Mouse (Mus musculus) neural tube, embryonic 12.5 days (tissue): ENCODE data around the gene Slc39a11. TPM values are rescaled to one million over a fixed set of nuclear protein-coding genes. Genes with fewer than 3 reads are reported as not detected.

Experiments
- ATAC-seq: fragments of 200-750 bp; cut with Nextera tagmentation; 2 replicates; pipeline ENCODE4 v1.8.0; 2017; ENCODE audit warnings: low read depth, mild to moderate bottlenecking, moderate TSS enrichment, moderate library complexity; ENCODE audit not compliant: low FRiP score
- H3K27ac ChIP-seq: fragments of 300-500 bp; sonication (generic); 2 replicates; pipeline ENCODE4 v1.5.1; 2016
- H3K27me3 ChIP-seq: fragments of 300-500 bp; sonication (generic); replicated peaks from 2 replicates; pipeline ENCODE4 v1.6.1; 2016; ENCODE audit warnings: mild to moderate bottlenecking
- H3K36me3 ChIP-seq: fragments of 300-500 bp; sonication (generic); 2 replicates; pipeline ENCODE4 v1.6.1; 2016; ENCODE audit warnings: mild to moderate bottlenecking
- H3K4me1 ChIP-seq: fragments of 300-500 bp; sonication (generic); 2 replicates; pipeline ENCODE4 v1.6.1; 2016
- H3K4me2 ChIP-seq: fragments of 300-500 bp; sonication (generic); replicated peaks from 2 replicates; pipeline ENCODE4 v1.6.1; 2016; ENCODE audit warnings: mild to moderate bottlenecking
- H3K4me3 ChIP-seq: fragments of 300-500 bp; sonication (generic); 2 replicates; pipeline ENCODE4 v1.5.1; 2016
- H3K9ac ChIP-seq: fragments of 300-500 bp; sonication (generic); 2 replicates; pipeline ENCODE4 v1.6.1; 2016; ENCODE audit warnings: mild to moderate bottlenecking
- H3K9me3 ChIP-seq: fragments of 300-500 bp; sonication (generic); 2 replicates; pipeline ENCODE4 v1.6.1; 2016; ENCODE audit warnings: mild to moderate bottlenecking
- WGBS: fragments of 180-500 bp; shearing (Covaris S2); methylation state at CpG from one replicate; pipeline ENCODE4 v1.1.7; 2016; 5-methylcytosine and 5-hydroxymethylcytosine counted together
- polyA plus RNA-seq: library from polyadenylated mRNA; unstranded; fragments of >200 nt; fragmentation: Nextera tagmentation; extraction: Ambion mirVana; gene quantifications from 2 replicates; pipeline ENCODE4 v1.2.1, GENCODE M21; 2016

Gene Slc39a11
- polyA plus RNA-seq, 1 experiment from 2014 or later, result 26.1 TPM

DNA sequence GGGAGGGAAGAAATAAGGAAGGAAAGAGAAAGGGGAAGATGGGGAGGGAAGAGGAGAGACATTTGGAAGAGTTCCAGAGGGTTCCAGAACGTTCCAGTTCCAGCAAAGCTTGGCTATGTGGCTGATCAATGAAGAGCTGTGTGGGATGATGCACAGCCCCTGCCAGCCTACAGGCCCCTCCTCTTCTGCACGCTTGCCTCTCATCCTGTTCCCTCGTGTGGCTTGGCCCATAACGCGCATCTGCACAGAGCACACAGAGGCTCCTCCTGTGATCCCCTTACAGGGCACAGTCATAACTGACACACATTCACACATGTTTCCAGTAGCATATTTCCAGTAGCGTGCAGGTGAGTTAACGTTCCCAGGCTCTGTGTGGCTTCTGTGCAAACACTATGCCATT, 139.6 kb downstream of the Slc39a11 start:
- ATAC-seq, result no peak
- no peak overlapping the region for H3K9ac ChIP-seq
- no peaks in the 10 kb centered on the region for H3K27me3 ChIP-seq
- H3K4me3 ChIP-seq, result no peak overlapping the region
- no peaks in the 10 kb centered on the region for H3K36me3 ChIP-seq
- H3K4me1 ChIP-seq, result peaks cover 17% of the 10 kb centered on the region
- H3K9me3 ChIP-seq, result no peaks in the 10 kb centered on the region
- no peak overlapping the region for H3K27ac ChIP-seq
- H3K4me2 ChIP-seq, result no peak overlapping the region
- WGBS, result 71% methylated on average over 7 of the region's 7 CpGs

DNA sequence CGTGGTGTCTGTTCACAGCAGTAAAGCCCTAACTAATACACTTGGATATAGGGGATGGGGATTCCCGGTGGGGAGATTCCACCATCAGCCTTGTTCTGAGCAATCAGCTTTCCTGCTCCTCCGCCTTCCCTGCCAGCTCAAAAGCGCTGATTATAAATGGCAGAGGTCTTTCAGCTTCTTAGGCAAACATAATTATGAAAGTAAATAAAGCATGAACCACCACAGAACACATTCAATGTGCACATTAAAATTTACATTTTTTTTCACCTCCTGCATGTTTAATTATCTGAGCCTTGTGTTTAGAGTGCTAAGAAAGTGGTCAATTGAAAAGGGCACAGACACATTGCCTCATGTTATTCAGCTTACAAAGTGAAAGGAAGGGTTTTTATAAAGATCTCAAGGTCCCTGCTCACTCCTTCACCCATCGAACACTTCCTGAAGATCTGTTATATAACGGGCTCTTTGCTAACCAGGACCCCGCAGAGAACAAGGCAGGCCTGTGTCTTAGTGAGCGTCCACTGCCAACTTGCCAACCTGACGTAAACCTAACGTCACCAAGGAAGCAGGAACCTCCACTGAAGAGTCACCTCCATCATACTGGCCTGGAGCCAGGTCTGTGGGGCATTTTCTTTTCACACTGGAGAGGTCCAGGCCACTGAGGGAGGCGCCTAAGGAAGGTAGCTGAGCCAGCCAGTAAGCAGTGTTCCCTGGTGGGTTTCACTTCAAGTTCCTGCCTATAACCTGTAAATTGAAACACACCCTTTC, 142.0 kb downstream of the Slc39a11 start:
- Histone ChIP-seq H3K4me3 (no peak overlapping the region), H3K36me3 (no peaks in the 10 kb centered on the region), H3K27ac (no peak overlapping the region), H3K4me1 (peaks cover 17% of the 10 kb centered on the region), H3K9ac (no peak overlapping the region), H3K9me3 (no peaks in the 10 kb centered on the region), H3K4me2 (no peak overlapping the region), H3K27me3 (no peaks in the 10 kb centered on the region)
- 80% methylated on average over 11 of the region's 11 CpGs for WGBS
- ATAC-seq, result no peak

DNA sequence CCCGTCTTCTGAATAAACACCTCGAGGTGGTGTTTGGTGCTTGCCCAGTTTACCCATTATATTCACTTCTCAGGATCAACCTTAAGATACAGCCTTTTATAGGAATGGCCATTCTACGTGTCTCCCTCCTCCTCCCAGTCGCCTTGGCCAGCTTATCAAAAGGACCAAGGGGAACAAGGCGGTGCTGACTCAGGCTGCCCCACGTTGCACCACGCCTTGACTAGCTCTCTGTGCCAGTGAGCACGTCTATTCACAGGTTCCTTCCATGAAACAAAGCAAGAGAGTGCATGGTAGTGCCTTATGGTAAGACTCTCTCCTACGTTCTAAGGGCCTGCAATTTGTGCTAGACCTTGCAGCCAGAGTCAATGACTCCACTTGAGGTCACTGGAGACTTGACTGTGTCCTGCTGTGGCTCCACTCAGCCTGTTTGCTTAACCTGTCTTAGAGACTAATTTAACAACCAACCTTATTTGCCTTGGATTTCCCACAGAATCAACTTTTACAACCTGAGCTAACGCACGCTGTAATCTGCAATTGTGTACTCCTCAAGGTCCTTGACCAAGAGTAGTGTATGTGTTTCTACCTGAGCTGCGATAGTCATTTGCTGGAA, 144.2 kb downstream of the Slc39a11 start:
- Histone ChIP-seq H3K9me3 (no peaks in the 10 kb centered on the region), H3K4me3 (no peak overlapping the region), H3K4me1 (peaks cover 10% of the 10 kb centered on the region), H3K27ac (no peak overlapping the region), H3K36me3 (no peaks in the 10 kb centered on the region), H3K4me2 (no peak overlapping the region), H3K9ac (no peak overlapping the region), H3K27me3 (no peaks in the 10 kb centered on the region)
- no peak for ATAC-seq
- WGBS, result 89% methylated on average over 12 of the region's 12 CpGs

DNA sequence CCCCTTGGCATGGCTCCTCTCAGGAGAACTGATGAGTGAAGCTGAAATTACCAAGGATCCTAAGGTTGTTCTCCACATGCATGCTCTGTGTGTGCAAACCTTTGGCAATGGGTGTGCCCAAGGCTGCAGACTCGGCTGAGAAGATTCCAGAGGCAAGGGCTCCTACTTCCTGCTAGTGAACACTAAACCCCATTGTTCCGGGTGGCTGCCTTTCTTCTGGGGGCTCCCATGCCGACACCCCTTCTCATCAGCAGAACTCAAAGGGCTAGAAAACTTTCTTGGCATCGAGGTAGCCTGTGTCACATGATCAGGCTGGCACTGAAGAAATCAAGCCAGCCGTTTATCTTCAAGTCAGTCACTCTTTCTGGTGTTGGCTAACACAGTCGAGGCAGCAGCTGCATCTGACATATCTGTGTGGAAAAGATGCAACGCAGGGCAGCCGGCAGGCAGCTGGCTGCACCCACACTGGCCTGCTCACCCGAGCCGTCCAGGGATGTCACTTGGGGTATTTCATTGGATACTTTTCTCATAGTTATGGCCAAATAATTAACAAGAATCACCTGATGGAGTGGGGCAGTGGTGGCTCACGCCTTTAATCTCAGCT, 145.3 kb downstream of the Slc39a11 start:
- no peaks in the 10 kb centered on the region for H3K36me3 ChIP-seq
- peaks cover 9% of the 10 kb centered on the region for H3K4me1 ChIP-seq
- ATAC-seq, result no peak
- no peak overlapping the region for H3K27ac ChIP-seq
- H3K4me3 ChIP-seq, result no peak overlapping the region
- no peak overlapping the region for H3K9ac ChIP-seq
- H3K4me2 ChIP-seq, result no peak overlapping the region
- H3K27me3 ChIP-seq, result no peaks in the 10 kb centered on the region
- no peaks in the 10 kb centered on the region for H3K9me3 ChIP-seq
- 72% methylated on average over 11 of the region's 11 CpGs for whole genome bisulfite sequencing

DNA sequence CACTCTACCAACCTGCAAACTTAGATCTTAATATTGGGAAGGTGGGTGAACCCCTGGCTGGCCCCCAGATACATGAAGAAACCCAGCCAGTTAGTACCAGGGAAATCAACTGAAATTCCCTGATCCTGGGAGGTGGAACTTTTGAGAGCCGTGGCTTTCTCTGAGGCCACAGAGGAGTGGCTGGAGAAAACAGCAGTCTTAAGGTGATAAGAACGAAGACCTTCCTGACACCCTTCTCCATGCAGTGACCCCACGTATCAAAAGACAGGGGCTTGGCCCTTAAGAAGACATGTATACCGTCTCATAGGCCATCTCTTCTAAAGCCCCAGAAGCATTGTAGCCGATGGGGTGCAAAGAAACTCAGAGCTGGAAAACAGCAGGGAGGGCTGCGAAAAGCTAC, 146.9 kb downstream of the Slc39a11 start:
- Histone ChIP-seq H3K9me3 (no peaks in the 10 kb centered on the region), H3K4me1 (no peaks in the 10 kb centered on the region; the same call in 1 of the 2 replicates), H3K27ac (no peak overlapping the region), H3K9ac (no peak overlapping the region), H3K27me3 (no peaks in the 10 kb centered on the region), H3K4me3 (no peak overlapping the region), H3K4me2 (no peak overlapping the region), H3K36me3 (no peaks in the 10 kb centered on the region)
- ATAC-seq, result no peak
- 82% methylated on average over 6 of the region's 6 CpGs for WGBS

DNA sequence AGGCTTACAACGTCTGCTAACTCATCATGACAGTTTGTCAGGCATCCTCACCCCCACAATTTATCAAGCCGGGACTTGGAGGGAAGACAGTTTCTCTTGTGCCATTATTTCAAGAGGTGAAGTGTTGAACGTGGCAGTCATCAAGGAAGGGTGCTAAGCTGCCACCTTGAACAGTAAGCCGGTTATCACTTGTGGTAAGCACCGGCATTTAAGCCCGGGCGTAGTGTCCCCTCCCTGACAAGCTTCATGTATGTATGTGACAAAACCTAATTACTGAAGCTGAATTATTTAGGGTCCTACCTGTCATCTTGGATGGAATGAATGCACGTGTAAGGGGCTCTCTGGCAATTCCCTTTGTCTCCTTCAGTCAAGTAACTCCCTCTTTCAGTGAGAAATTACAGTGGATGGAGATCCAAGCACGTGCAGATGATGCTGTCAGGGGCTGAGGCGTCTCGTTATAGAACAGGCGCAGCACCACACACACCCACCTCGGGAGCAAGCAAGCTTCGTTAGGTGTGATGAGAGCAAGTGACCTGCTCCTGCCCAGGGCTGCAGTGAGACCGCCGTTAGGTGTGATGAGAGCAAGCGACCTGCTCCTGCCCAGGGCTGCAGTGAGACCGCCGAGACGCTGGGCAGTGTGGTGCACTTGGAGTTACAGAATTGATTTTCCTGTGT, 149.1 kb downstream of the Slc39a11 start:
- no peak overlapping the region for H3K9ac ChIP-seq
- H3K27ac ChIP-seq, result no peak overlapping the region
- H3K9me3 ChIP-seq, result no peaks in the 10 kb centered on the region
- no peak for ATAC-seq
- no peak overlapping the region for H3K4me2 ChIP-seq
- 82% methylated on average over 20 of the region's 20 CpGs for WGBS
- H3K4me3 ChIP-seq, result no peak overlapping the region
- no peaks in the 10 kb centered on the region for H3K27me3 ChIP-seq
- no peaks in the 10 kb centered on the region for H3K36me3 ChIP-seq
- no peaks in the 10 kb centered on the region for H3K4me1 ChIP-seq

DNA sequence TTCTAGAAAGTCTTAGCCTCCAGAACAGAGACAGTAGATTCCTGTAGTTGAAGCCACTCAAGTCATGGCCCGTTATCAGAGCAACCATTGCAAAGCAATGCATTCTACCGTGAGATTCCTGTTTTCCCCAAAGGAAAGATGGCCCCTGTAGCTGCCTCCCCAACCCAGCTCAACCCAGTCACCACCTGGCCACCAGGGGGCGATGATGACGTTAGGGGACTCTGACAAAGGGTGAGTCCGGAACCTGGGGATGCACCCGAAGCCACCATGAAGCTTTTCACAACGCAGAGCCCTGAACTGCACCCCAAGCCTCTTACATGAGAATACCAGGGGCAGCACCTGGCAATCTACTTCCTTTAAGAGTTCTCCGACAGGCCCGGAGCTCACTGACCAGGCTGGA, 151.0 kb downstream of the Slc39a11 start:
- Histone ChIP-seq H3K4me3 (no peak overlapping the region), H3K4me1 (no peaks in the 10 kb centered on the region), H3K36me3 (no peaks in the 10 kb centered on the region), H3K9me3 (no peaks in the 10 kb centered on the region), H3K27ac (no peak overlapping the region), H3K9ac (no peak overlapping the region), H3K27me3 (no peaks in the 10 kb centered on the region), H3K4me2 (no peak overlapping the region)
- ATAC-seq, result no peak
- WGBS, result 61% methylated on average over 9 of the region's 9 CpGs

DNA sequence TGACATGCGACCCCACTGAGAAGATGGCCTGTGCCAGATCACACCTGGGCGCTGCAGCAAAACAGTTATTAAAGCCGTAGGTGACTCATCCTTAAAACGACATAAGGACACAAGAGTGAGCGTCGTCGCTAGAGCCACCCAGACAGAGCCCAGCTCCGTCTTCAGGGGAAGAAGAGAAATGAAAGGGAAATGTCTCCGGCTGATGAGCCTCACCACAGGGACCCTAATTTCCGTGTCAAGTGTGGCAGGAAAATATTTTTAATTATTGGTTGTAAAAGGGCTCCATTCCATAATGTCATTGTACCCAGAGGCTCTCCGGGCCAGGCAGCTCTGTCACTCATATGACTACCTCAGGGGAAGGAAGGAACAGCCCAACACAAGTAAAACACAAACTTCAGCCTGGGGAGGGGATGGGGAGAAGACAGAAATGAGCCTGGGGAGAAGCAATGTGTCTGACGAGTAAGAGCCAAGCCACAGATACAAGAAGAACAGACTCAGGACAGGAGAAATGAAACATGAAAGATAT, 155.8 kb downstream of the Slc39a11 start:
- no peak overlapping the region for H3K27ac ChIP-seq
- H3K4me1 ChIP-seq, result no peaks in the 10 kb centered on the region
- no peaks in the 10 kb centered on the region for H3K27me3 ChIP-seq
- WGBS, result 67% methylated on average over 12 of the region's 12 CpGs
- no peak overlapping the region for H3K9ac ChIP-seq
- ATAC-seq, result no peak
- no peaks in the 10 kb centered on the region for H3K36me3 ChIP-seq
- H3K4me2 ChIP-seq, result no peak overlapping the region
- no peak overlapping the region for H3K4me3 ChIP-seq
- no peaks in the 10 kb centered on the region for H3K9me3 ChIP-seq

DNA sequence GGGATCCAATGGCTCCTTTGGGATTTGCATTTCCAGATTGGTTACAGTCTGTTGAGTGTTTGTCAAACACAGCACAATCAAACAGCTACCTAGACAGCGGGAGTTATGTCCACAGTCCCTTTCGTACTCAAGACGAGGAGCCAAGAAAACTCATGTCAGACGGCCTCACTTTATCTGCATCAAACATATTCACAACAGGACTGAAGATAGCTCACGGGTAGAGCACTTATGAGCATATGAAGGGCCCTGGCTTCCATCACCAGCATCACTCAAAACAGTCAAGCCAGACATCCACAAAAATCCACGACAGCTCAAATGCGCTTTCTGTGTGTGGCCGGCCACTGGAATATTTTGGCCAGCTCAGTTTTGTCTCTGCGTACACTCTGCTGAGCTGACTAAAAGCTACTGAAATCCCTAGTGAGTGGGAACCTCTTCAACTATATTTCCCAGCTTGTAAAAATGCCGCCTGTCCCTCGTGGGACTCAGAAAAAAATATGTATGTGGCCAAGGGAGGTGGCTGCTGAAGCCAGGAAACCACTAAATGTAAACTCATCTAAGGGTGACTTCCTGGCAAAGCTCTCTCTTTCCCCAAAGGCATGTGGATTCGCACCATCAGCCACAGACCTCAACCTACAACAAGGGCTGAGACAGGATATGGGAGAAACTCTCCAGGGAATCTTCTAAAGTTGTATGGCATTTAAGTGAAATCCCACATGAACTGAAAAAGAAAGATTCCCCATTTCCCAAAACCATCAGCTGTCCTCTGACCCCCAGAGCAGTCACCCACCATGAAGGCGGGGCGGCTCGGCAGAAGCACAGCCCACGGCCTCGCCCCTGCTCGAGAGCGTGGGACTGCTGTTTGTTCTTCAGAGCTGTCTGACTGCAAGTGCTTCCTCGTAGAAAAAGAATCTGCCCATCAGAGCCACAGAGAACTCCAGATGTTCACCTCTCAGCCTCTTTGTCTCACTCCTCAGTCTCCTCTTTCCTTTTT, 159.1 kb downstream of the Slc39a11 start:
- H3K4me2 ChIP-seq, result no peak overlapping the region
- no peaks in the 10 kb centered on the region for H3K36me3 ChIP-seq
- no peak for ATAC-seq
- 79% methylated on average over 20 of the region's 20 CpGs for WGBS
- no peak overlapping the region for H3K9ac ChIP-seq
- H3K9me3 ChIP-seq, result no peaks in the 10 kb centered on the region
- H3K4me3 ChIP-seq, result no peak overlapping the region
- peaks cover 9% of the 10 kb centered on the region for H3K4me1 ChIP-seq
- H3K27me3 ChIP-seq, result no peaks in the 10 kb centered on the region
- no peak overlapping the region for H3K27ac ChIP-seq

DNA sequence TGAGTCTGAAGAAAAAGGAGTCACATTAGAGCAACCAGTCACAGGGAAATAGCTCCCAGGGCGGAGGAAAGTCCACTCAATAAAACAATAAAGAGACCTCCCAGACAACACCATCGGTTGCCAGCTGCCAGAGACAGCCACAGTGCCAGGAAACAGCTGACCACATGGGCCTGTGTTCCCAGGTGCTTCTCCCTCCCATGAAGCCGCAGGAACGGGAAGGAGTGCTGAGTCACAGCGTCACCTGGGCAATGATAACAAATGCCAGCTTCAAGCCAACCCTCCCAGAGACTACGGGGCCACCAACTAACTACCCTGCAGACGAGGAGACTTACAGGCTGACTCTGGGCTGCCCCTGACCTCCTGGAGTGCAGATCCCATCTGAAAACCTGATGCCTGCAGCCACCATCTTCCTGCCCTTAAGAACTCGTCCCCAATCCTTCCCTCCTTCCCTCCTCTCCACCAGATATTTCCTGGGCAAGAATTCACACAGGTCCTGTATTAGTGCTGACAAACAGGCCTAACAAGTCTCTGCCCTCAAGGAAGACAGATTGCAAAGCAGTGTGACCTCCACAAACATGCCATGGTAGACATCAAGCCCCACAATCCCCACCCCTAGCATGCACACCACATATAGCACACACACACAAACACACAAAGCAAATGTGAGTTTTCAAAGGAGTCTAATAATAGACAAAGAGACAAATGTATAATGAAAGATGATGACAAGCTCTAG, 162.1 kb downstream of the Slc39a11 start:
- no peaks in the 10 kb centered on the region for H3K9me3 ChIP-seq
- H3K4me2 ChIP-seq, result no peak overlapping the region
- peaks cover 9% of the 10 kb centered on the region for H3K4me1 ChIP-seq
- ATAC-seq, result no peak
- WGBS, result 27% methylated on average over 8 of the region's 8 CpGs
- no peaks in the 10 kb centered on the region for H3K27me3 ChIP-seq
- H3K27ac ChIP-seq, result no peak overlapping the region
- H3K9ac ChIP-seq, result no peak overlapping the region
- no peak overlapping the region for H3K4me3 ChIP-seq
- H3K36me3 ChIP-seq, result no peaks in the 10 kb centered on the region

DNA sequence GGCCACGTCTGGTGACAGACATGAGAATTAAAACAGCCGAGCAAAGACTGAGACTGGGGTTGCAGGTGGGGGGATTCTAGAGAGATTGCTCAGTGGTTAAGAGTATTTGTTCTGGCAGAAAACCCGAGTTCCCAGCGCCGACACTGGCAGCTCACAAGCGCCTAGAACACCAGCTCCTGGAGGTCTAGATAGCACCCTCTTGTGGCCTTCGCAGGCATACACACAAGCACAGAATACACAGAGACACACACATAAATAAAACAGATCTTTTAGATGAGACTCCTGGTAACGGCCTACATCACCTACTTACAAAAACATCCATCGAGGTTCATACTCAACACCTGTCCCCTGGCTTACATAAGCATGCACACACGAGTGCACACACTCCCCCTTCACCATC, 165.8 kb downstream of the Slc39a11 start:
- no peak for ATAC-seq
- Histone ChIP-seq H3K36me3 (no peaks in the 10 kb centered on the region), H3K4me1 (peaks cover 9% of the 10 kb centered on the region), H3K9ac (no peak overlapping the region), H3K27me3 (no peaks in the 10 kb centered on the region), H3K4me2 (no peak overlapping the region), H3K4me3 (no peak overlapping the region), H3K27ac (no peak overlapping the region), H3K9me3 (no peaks in the 10 kb centered on the region)
- 87% methylated on average over 10 of the region's 10 CpGs for WGBS
